Mouse (Mus musculus) limb, embryonic 12.5 days (tissue): Measurements from ENCODE around the gene Polg2. TPM values are rescaled to one million over a fixed set of nuclear protein-coding genes. Genes with fewer than 3 reads are reported as not detected.
"Not testable (repeated sequence)": the region's sequence is repeated elsewhere in the genome, so short reads cannot be mapped to it uniquely, and the experiment has no call there.

Experiments used
- ATAC-seq: fragments of 200-750 bp; cut with Nextera tagmentation; 2 replicates; pipeline ENCODE4 v1.8.0; 2017; ENCODE audit warnings: low read depth, moderate TSS enrichment; ENCODE audit not compliant: insufficient number of reproducible peaks, insufficient read depth, low FRiP score, low TSS enrichment
- H3K27ac ChIP-seq: fragments of 300-500 bp; sonication (generic); 2 replicates; pipeline ENCODE4 v1.5.1; 2016; ENCODE audit warnings: mild to moderate bottlenecking, moderate library complexity
- H3K27me3 ChIP-seq: fragments of 300-500 bp; sonication (generic); 2 replicates; pipeline ENCODE4 v1.6.1; 2016; ENCODE audit warnings: mild to moderate bottlenecking, moderate library complexity
- H3K36me3 ChIP-seq: fragments of 300-500 bp; sonication (generic); 2 replicates; pipeline ENCODE4 v1.6.1; 2016; ENCODE audit warnings: mild to moderate bottlenecking, moderate library complexity
- H3K4me1 ChIP-seq: fragments of 300-500 bp; sonication (generic); replicated peaks from 2 replicates; pipeline ENCODE4 v1.6.1; 2016
- H3K4me2 ChIP-seq: fragments of 300-500 bp; sonication (generic); 2 replicates; pipeline ENCODE4 v1.6.1; 2016; ENCODE audit warnings: mild to moderate bottlenecking, moderate library complexity
- H3K4me3 ChIP-seq: fragments of 300-500 bp; sonication (generic); replicated peaks from 2 replicates; pipeline ENCODE4 v1.5.1; 2016; ENCODE audit warnings: mild to moderate bottlenecking
- H3K9ac ChIP-seq: fragments of 300-500 bp; sonication (generic); replicated peaks from 2 replicates; pipeline ENCODE4 v1.6.1; 2016; ENCODE audit warnings: mild to moderate bottlenecking, moderate library complexity
- H3K9me3 ChIP-seq: fragments of 300-500 bp; sonication (generic); 2 replicates; pipeline ENCODE4 v1.6.1; 2016; ENCODE audit warnings: mild to moderate bottlenecking, moderate library complexity
- WGBS: fragments of 180-500 bp; shearing (Covaris S2); methylation state at CpG from one replicate; pipeline ENCODE4 v1.1.7; 2016; 5-methylcytosine and 5-hydroxymethylcytosine counted together
- polyA plus RNA-seq: library from polyadenylated mRNA; unstranded; fragments of >200 nt; fragmentation: Nextera tagmentation; extraction: Ambion mirVana; gene quantifications from 2 replicates; pipeline ENCODE4 v1.2.1, GENCODE M21; 2016

The Polg2 gene
- polyA plus RNA-seq, 1 experiment from 2014 or later = 14.8 TPM

DNA sequence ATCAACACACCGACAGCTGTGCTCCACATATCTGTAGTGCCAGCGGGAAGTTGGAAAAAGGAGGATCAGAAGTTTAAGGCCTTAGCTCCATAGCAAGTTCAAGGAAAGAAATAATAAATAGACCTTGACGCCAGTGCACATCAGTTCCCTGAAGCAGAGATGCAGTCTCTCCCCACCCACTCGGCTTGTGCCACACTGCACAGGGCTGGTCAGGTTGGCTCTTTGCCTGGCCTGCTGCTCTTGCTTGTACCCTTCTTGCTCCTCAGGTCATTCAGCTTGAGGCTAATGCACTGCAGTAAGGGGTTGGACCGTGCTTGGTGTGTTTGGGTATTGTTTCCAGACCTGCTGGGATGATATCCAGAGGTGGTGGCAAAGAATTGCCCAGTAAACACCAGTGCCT lies 18.8 kb downstream of the Polg2 start:
- 90% methylated on average over 5 of the region's 5 CpGs for WGBS
- Histone ChIP-seq H3K9me3 (no peaks in the 10 kb centered on the region), H3K27me3 (no peaks in the 10 kb centered on the region), H3K36me3 (peaks cover 11% of the 10 kb centered on the region; the same call in 1 of the 2 replicates), H3K9ac (no peak overlapping the region), H3K27ac (no peak overlapping the region), H3K4me3 (no peak overlapping the region), H3K4me2 (no peak overlapping the region), H3K4me1 (peaks cover 9% of the 10 kb centered on the region; the same call in 1 of the 2 replicates)
- no peak for ATAC-seq

DNA sequence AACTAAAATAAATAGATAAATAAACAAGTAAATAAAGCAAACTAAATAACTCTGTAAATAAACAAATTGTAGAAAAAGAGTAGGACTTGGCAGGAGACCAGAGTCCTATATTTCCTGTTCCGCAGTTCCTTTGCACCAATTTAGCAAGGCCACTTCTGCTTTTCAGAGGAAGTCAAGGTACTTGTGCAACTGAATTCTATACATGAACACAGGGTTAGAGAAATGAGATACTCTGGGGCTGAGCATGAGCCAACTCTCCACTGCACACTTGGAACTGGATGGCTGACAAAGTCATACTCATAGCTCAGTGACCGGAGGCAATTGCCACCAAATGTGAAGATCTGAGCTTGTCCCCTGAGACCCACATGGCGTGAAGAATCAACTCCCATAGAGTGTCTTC lies 20.3 kb downstream of the Polg2 start:
- ATAC-seq = no peak
- H3K4me1 ChIP-seq = peaks cover 9% of the 10 kb centered on the region; the same call in 1 of the 2 replicates
- 92% methylated on average over 3 of the region's 3 CpGs for WGBS
- H3K4me3 ChIP-seq = no peak overlapping the region
- H3K9me3 ChIP-seq = no peaks in the 10 kb centered on the region
- no peaks in the 10 kb centered on the region for H3K36me3 ChIP-seq
- no peak overlapping the region for H3K4me2 ChIP-seq
- no peak overlapping the region for H3K27ac ChIP-seq
- no peaks in the 10 kb centered on the region for H3K27me3 ChIP-seq
- H3K9ac ChIP-seq = no peak overlapping the region

DNA sequence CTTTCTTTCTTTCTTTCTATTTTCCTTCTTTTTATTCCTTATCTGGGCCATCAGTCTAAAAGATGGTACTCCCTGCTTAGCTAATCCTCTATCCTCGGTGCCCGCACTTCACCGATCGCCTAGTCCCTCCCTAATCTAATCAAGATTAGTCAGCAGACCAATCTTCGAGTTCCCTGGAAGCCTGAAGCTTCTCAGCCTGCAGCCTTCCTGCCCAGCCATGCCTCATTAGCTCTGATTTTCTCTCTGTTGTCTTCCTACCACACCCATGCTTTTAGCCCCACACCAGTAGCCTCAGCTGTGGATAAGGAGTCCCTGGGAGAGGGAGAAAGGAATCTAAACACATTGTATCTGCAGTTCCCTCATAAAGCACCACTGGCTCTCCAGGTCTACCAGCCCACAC lies 23.8 kb downstream of the Polg2 start:
- WGBS = 77% methylated on average over 5 of the region's 5 CpGs
- Histone ChIP-seq H3K4me1 (no peaks in the 10 kb centered on the region), H3K9me3 (no peaks in the 10 kb centered on the region), H3K36me3 (no peaks in the 10 kb centered on the region), H3K9ac (no peak overlapping the region), H3K27ac (no peak overlapping the region), H3K4me2 (no peak overlapping the region), H3K27me3 (no peaks in the 10 kb centered on the region), H3K4me3 (no peak overlapping the region)
- no peak for ATAC-seq

DNA sequence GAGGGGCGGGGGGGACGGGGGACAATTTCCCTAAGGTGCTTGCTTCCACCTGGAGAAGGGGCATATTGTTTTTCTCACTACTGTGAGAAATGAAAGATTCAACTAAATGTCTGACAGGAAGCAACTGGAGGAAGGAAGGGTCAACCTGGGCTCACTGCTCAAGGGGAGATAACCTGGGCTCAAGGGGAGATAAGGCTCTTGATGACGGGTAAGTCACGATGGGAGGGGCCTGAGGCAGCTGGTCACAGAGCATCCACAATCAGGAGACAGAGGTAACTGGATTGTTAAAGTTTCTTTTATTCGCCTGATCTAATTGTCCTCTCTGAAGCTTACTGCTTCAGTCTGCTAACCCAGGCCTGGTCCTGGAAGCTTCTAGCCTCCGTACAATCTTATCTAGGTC lies 26.0 kb downstream of the Polg2 start:
- no peak overlapping the region for H3K27ac ChIP-seq
- H3K9me3 ChIP-seq = no peaks in the 10 kb centered on the region
- WGBS = 86% methylated on average over 6 of the region's 6 CpGs
- H3K4me1 ChIP-seq = no peaks in the 10 kb centered on the region
- H3K9ac ChIP-seq = no peak overlapping the region
- ATAC-seq = no peak
- H3K27me3 ChIP-seq = no peaks in the 10 kb centered on the region
- H3K36me3 ChIP-seq = no peaks in the 10 kb centered on the region
- no peak overlapping the region for H3K4me2 ChIP-seq
- H3K4me3 ChIP-seq = no peak overlapping the region

DNA sequence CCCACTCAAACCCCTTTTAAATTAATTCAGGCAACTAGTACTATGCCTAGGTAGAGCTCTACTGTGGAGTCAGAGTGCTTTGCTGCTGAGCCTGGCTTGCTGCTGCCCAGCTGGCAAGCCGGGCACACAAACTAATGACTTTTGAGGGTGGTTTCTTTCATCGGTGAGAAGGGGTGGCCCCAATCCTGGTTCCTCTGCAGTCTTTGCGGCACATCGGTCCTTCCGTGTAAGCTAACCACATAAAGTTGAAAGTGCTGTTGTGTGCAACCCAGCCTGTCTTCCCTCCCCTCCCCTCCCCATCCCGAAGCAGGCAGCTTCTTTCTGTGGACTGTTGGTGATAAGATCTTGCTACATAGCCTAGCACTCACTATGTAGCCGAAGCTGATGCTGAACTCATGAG lies 27.2 kb downstream of the Polg2 start:
- peaks cover 10% of the 10 kb centered on the region; the same call in 1 of the 2 replicates for H3K9me3 ChIP-seq
- H3K4me2 ChIP-seq = no peak overlapping the region
- WGBS = 78% methylated on average over 7 of the region's 7 CpGs
- H3K4me3 ChIP-seq = no peak overlapping the region
- no peaks in the 10 kb centered on the region for H3K27me3 ChIP-seq
- H3K4me1 ChIP-seq = no peaks in the 10 kb centered on the region
- H3K36me3 ChIP-seq = no peaks in the 10 kb centered on the region
- H3K27ac ChIP-seq = no peak overlapping the region
- no peak overlapping the region for H3K9ac ChIP-seq
- no peak for ATAC-seq

DNA sequence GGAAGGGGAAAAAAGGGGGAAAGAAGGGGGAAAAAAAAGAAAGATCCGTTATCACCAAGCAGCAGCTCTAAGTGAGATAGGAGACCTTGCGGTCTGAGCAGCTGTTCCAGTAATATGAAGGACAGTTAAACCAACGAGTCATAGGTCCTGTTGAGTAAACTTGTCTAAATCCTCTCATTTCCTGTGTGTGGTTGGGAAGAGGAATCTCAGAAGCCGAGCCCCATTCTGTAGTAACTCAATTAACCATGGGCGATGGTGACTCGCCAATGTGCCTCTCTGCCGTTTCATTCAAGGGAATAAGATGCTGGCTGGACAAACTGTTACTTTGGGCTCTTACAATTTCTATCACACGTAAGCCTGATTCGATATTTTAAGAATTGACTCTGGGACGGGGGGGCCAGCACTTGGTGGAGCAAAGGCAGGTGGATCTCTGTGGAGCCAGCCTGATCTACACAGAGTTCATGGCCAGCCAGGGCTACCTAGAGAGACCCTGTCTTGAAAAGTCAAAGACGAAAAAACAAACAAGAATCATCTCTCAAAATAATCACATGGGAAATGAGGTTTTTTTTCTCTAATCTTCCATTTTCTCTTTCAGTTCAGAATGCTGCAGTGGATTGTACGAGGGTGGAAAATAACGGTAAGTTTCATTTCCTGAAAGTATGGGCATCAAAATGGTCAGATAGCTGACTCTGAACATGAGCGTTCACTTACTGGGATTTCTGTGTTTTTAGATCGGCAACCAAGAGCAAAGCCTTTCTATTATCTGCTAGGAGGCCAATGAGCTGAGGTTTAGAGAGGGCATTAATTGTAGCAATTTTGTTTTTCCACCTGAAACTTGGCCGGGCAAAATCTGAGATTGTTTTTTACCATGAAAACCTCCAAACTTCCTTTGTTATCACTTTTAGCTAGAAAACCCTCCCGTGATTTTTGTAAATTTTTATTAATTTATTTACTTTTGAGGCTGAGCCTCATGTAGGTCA lies 28.0 kb downstream of the Polg2 start, which contains the start of gene Milr1:
Gene Milr1 (plus strand): TSS at position 188 of the 980 bp plus-strand sequence.
- H3K27me3 ChIP-seq = no peaks in the 10 kb centered on the region
- no peak within 1 kb of the TSS for H3K4me3 ChIP-seq
- no peak for ATAC-seq
- no peaks in the 10 kb centered on the region for H3K36me3 ChIP-seq
- WGBS = 85% methylated on average over 17 of the region's 17 CpGs
- no peak within 1 kb of the TSS for H3K4me2 ChIP-seq
- peaks cover 11% of the 10 kb centered on the region; the same call in 1 of the 2 replicates for H3K9me3 ChIP-seq
- no peaks in the 10 kb centered on the region for H3K4me1 ChIP-seq
- no peak within 1 kb of the TSS for H3K9ac ChIP-seq
- no peak within 1 kb of the TSS for H3K27ac ChIP-seq

DNA sequence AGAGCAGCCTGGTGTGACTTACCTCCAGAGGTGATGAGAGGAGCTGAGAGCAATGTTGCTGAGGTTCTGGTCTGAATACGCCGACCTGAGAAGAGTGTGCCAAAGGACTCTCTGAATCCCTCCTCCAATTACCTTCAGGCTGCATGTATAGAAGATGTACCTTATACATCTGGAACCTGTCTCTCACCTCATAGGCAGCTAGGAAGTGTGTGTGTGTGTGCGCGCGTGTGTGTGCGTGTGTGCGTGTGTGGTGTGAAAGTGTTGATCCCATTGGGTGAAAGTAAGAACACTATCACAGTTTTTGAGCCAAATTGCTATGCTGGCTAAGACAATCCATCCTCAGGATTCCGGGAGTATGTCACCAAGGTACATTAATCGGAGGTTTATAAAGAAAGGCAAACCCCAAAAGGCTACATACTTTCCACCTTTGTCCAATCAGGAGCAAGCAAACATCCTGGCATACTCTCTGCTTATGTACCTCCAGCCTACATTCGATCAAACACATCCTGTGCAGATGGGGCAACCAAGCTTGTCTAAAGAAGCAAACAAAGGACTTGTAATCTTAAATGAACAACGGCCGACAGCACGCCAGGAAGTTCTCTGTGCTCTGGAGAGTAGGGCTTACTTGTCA lies 29.1 kb downstream of the Polg2 start, which contains the start of gene Pecam1:
Gene Pecam1 (minus strand): TSS at position 508 of the 631 bp plus-strand sequence.
- no peaks in the 10 kb centered on the region for H3K27me3 ChIP-seq
- peaks cover 11% of the 10 kb centered on the region; the same call in 1 of the 2 replicates for H3K9me3 ChIP-seq
- WGBS = 89% methylated on average over 13 of the region's 13 CpGs
- no peaks in the 10 kb centered on the region for H3K36me3 ChIP-seq
- H3K4me3 ChIP-seq = no peak within 1 kb of the TSS
- no peak within 1 kb of the TSS for H3K4me2 ChIP-seq
- ATAC-seq = no peak
- no peaks in the 10 kb centered on the region for H3K4me1 ChIP-seq
- H3K27ac ChIP-seq = no peak within 1 kb of the TSS
- H3K9ac ChIP-seq = no peak within 1 kb of the TSS

DNA sequence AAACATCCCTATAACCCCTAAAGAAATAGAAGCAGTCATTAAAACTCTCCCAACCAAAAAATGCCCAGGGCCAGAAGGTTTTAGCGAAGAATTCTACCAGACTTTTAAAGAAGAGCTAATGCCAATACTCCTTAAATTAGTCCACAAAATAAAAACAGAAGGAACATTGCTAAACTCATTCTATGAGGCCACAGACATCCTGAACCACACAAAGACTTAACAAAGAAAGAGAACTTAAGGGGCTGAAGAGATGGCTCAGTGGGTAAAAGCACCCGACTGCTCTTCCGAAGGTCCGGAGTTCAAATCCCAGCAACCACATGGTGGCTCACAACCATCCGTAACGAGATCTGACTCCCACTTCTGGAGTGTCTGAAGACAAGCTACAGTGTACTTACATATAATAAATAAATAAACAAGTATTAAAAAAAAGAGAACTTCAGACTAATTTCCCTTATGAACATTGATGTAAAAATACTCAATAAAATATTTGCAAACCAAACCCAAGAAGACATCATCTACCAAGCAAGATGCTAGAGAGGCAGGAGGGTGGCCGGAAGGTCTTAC lies 29.7 kb downstream of the Polg2 start:
- not testable (repeated sequence) for ATAC-seq, H3K9ac ChIP-seq, H3K4me1 ChIP-seq, H3K4me3 ChIP-seq, H3K27me3 ChIP-seq, H3K27ac ChIP-seq, H3K36me3 ChIP-seq, H3K4me2 ChIP-seq
- WGBS = 97% methylated on average over 7 of the region's 7 CpGs
- H3K9me3 ChIP-seq = peaks cover 11% of the 10 kb centered on the region; the same call in 1 of the 2 replicates

DNA sequence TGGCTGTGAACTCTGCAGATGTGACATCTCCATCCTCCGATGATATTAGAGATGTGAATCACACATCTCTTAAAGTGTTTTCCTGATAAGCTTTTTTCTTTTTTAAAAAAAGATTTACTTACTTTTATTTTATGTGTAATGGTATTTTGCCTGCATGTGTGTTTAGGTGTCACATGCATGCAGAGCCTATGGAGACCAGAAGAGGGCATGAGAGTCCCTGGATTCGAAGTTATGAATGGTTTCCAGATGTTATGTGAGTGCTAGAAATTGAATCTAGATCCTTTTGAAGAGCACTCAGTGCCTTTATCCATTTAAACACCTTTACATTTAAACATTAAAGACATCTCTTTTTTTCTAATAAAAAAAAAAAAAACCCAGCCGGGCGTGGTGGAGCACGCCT lies 34.4 kb downstream of the Polg2 start:
- no peaks in the 10 kb centered on the region for H3K36me3 ChIP-seq
- H3K9ac ChIP-seq = no peak overlapping the region
- H3K4me3 ChIP-seq = no peak overlapping the region
- 88% methylated on average over 5 of the region's 5 CpGs for WGBS
- no peak for ATAC-seq
- H3K27ac ChIP-seq = no peak overlapping the region
- no peaks in the 10 kb centered on the region for H3K27me3 ChIP-seq
- H3K4me2 ChIP-seq = no peak overlapping the region
- H3K4me1 ChIP-seq = no peaks in the 10 kb centered on the region
- peaks cover 11% of the 10 kb centered on the region; the same call in 1 of the 2 replicates for H3K9me3 ChIP-seq

DNA sequence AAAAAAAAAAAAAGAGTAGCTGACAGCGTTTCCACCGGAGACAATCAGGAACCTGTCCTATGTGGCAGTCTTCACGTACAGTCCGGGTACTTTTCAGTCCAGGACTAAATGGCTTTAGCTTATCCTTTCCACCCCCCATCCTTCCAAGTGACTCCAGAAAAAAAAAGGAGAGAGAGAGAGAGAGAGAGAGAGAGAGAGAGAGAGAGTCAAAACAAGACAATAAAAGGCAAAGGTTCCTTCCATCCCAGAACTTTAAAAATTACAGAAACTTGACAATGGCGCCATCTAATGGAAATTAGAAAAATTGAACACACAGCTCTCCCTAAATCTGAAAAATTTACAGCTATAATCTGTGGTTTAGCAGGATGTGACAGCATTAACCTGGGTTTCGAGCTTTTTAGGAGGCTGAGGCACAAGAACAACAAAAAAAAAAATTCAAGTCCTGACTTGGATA lies 36.9 kb downstream of the Polg2 start:
- H3K27me3 ChIP-seq = no peaks in the 10 kb centered on the region
- H3K4me3 ChIP-seq = no peak overlapping the region
- no peak overlapping the region for H3K27ac ChIP-seq
- H3K9me3 ChIP-seq = peaks cover 3% of the 10 kb centered on the region; the same call in 1 of the 2 replicates
- no peak overlapping the region for H3K4me2 ChIP-seq
- WGBS = 41% methylated on average over 6 of the region's 6 CpGs
- no peak overlapping the region for H3K9ac ChIP-seq
- H3K36me3 ChIP-seq = no peaks in the 10 kb centered on the region
- H3K4me1 ChIP-seq = no peaks in the 10 kb centered on the region
- ATAC-seq = no peak

DNA sequence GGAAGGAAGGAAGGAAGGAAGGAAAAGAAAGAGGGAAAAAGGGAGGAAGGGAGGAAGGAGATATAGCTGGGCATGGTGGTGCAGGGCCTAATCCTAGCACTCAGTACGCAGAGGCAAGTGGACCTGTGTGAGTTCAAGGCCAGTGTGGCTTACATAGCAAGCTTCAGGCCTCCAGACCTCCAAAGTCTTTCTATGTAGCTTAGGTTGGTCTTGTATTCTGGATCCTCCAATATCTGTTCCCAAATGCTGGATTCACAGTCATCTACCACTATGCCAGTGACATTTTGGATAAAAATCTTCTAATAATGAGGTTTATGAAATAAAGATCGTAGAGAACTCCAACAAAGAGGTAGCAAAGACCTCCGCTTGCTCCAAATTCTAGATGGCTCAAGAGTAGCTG lies 37.5 kb downstream of the Polg2 start:
- H3K36me3 ChIP-seq = no peaks in the 10 kb centered on the region
- no peaks in the 10 kb centered on the region for H3K9me3 ChIP-seq
- no peak overlapping the region for H3K27ac ChIP-seq
- H3K4me3 ChIP-seq = no peak overlapping the region
- H3K9ac ChIP-seq = no peak overlapping the region
- whole genome bisulfite sequencing = 92% methylated on average over 3 of the region's 3 CpGs
- peaks cover 4% of the 10 kb centered on the region; the same call in 1 of the 2 replicates for H3K4me1 ChIP-seq
- no peak overlapping the region for H3K4me2 ChIP-seq
- ATAC-seq = no peak
- no peaks in the 10 kb centered on the region for H3K27me3 ChIP-seq
